Mouse (Mus musculus) T-cell, adult 2 months (primary cell): Measurements from ENCODE around the gene Ncor2.

ENCODE experiments used
- DNase-seq: peaks from one replicate; pipeline ENCODE4 v3.0.0; 2022; ENCODE audit warnings: low spot score

Ncor2 gene

DNA sequence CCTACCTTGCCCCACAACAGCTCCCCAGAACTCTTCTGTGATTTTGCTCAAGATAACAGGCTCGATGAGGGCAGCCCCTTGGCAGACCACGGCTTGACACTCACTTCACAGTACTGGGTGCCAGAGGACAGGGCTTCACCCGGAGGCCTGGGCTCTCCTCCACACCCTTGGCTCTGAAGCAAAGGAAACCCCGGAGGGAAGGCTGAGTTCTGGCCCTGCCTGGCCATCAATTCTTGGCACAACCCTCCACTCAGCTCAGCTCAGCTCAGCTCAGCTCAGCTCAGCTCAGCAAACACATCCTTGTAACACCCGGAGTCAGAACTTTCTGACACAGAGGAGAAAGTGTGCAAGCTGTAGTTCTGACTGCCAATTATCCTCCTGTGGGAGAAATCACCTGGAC lies 30.3 kb downstream of the Ncor2 start:
- DNase-seq: no peak

DNA sequence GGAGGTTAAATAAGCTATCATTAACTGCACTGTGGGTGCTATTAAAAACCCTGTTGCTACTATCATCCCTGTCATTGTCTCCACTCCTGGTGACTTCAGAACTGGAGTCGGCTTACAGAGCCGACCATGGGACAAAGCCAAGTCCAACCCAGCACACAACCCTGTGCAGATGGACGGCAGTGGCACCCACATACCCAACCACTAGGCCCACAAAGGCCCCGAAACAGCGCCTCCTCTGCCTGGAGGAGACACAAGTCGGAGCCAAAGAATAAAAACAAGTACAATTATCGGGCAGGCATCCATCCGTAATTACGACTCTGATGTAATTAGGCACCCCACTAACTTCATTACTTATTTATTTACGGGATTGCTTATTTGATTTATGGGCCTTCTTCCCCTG lies 30.8 kb downstream of the Ncor2 start:
- DNase-seq: no peak

DNA sequence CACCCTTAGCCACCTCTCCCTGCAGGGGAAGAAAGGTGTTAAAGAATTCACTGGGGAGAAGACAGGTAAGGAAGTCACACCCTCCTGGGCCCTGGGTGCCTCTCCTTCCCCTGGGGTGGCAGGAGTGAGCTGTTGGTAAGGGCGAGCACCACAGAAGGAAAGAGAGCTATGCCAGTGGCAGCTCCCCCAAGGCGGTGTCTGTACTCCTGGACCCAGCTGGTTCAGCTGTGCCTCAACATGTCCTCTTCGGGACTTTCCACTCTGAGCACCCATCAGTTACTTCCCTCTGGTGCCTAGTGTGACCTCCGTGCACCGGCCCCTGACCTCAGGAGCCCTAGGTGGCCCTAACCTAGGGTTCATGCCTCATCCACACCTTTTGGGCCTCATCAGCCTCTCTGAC lies 31.9 kb downstream of the Ncor2 start:
- DNase-seq: no peak

DNA sequence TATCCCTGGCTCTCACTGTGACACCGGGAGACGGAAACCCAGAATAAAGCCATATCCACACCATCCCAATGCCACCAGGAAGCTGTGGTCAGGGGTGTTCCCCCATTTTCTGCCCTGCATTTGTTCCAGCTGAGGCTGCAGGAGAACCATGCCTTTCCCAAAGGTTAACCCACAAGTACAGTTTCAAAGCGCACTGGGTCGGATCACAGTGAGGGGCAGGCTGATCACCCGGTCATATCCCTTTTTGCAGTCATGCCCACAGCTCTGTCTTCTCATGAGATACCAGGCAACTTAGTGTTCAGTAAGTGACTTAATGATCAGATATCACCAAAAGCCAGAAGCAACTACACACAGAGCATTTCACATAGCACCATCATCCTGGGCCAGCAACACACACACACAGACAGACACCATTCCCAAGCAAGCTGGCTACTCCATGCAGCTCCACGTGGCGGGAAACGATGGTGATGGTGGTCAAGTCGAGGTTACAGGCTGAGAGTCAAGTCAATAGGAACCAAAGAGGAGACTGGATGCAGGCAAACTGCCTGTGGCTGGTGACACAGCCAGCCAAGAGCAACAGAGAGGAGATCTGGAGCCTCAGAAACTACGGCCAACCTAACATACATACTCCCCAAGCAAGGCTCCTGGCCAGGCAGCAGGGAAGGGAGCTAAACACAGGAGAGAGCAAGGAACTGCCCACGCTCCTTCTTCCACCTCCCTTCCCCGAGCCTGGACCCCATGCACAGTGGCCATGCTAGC lies 35.7 kb downstream of the Ncor2 start:
- no peak for DNase-seq

DNA sequence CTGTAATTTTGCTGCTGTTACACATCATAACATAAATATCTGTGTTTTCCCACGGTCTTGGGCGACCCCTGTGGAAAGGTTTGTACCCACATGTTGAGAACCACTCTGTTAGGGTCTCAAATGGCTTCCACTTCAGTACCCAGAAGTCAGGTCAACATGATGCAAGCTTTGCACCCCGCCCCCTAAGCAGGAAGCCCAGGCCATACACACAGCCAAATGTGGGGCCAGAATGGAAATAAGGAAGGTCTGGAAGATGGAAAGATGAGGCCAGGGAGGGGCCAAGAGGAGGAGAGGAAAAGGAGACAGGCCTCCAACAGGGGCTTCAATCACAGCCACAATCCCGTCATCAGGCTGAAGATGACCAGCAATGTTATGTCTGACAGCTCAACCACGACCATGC lies 37.1 kb downstream of the Ncor2 start:
- no peak for DNase-seq

DNA sequence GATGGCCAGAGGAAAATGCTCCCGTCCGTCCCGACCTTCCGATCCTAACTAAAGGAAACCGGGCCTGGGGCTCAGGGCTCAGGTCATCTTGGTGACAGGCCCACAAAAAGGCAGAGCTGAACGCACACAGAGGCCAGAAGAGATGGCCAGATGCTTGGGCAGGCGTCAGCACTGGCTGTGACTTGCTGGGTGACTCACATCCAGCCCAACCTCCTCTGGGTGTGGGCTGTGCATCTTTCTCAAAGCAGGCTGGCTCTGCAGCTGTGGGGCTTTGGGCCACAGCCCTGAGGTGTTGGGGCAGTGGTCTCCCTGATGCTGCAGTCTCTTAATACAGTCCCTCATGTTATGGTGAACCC lies 37.5 kb downstream of the Ncor2 start:
- no peak for DNase-seq

DNA sequence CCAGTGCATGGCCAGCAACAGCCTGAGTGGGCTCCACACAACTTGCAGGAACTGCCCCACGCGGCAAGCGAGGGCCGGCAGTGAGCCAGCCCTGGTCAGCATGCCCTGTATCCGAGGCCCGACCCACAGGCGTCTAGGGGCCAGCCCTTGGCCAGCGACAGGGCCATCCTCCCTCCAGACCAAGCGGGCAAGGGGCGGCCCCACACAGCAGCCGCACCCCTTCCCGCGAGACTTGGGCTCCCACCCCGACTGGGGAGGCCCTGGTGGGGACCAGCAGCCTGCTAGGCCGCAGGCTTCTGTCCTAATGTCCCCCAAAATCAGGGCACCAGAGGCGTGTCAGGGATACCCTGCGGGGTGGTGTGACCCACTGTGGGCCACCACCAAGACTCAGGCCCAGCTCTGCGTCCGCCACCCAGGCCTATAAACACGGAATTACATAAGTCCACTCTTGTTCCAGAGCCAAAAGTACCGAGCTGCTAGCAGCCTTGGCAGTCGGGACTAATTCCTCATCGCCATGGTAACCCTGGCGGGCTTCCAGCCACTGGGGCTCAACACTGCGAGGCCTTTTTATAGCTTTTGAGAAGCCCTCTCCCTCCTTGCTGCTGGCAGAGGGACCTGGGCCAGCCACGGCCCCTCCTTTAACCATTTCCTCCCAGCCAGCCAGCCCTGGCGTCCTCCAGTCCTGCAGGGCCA lies 38.0 kb downstream of the Ncor2 start:
- DNase-seq: no peak

DNA sequence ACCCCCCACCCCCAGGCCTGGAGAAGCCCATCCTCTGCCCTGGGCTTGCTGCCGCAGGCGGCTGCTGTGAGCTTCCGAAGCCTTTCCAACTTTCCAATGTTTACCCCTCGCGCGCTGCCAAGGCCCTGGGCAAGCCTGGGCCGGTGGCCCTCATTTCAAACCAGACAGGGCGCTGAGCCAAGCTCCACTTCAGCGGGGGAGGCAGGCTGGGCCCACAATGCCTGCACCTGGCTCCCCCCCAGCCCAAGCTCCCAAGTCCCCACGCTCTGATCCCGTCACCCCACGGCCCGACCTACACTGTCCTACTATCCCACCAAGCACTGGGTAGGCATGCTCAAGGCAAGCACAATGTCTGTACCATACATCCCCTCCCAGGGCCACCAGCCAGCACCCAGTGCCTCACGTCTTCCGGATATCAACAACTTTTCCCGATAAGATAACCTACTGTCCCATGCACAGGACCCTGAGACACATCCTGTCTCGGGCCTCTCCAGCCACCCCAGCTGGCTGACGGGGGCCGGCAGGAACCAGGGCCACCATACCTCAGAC lies 38.8 kb downstream of the Ncor2 start:
- DNase-seq: no peak

DNA sequence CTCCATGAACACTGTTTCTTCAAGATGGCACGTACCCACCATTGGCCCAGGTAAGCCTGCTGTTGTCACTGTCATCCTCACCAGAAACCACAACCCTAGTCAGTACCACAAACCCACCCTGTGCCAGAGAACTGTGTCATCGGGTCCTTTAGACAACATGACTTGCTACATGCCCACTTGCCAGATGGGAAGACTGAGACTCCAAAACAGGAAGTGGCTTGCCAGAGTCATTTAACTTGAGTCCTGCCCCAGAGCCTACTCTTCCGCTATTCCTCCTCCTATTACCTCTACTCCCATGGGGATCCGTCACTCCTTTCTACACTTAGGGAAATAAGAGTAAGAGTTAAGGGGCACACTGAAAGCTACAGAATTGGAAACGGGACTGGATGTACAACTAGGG lies 39.4 kb downstream of the Ncor2 start:
- DNase-seq: no peak

DNA sequence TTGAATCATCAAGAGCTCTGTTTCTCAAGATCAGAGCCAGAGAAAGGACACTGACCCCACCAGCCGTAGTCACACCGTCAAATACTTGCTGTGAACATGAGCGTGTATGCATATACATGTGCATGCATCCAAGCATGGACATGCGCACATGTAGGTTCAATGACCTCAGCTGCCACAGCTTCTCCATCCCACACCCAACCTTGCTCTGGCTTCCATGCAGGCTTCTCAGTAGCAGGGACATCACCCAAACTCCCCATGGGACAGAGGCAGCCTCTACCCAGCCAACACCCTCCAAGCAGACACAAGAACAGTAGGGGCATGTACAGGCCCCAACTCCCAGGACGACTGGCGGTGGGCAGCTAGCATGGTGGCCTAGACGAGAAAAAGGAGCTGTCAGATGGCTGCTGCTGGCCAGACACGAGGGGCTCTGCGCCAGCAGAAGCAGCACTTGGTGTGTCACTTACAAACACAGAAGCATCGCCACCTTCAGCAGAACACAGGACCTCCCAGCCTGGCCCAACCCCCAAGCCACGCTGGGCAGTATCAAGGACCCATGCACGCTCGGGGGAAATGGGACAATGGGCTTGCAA lies 40.1 kb downstream of the Ncor2 start:
- no peak for DNase-seq

DNA sequence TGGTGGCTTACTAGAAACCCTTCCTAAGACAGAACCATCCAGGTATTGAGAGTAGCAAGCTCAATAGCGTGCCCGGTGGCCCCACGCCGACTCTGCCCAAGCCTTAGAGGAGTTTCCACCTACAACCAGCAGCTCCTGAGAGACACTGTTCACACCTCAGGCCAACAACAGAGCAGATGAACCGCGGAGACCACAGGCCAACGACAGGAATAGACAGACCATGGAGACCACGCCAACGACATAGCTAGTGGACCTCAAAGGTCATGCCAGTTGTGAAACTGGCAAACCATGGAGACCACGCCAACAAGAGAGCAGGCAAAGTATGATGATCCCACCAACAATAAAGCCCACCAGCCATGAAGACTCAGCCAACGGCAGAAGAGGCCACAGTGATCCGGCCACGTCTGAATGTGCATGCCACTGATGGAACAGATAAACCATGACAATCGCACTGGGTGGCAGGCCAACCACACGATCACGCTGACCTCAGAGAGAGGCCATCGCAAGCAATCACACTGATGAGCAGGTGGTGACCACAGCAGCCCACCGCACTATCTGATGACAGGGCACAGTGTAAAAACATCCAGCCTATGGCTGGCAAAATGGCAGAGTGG lies 41.2 kb downstream of the Ncor2 start:
- no peak for DNase-seq

DNA sequence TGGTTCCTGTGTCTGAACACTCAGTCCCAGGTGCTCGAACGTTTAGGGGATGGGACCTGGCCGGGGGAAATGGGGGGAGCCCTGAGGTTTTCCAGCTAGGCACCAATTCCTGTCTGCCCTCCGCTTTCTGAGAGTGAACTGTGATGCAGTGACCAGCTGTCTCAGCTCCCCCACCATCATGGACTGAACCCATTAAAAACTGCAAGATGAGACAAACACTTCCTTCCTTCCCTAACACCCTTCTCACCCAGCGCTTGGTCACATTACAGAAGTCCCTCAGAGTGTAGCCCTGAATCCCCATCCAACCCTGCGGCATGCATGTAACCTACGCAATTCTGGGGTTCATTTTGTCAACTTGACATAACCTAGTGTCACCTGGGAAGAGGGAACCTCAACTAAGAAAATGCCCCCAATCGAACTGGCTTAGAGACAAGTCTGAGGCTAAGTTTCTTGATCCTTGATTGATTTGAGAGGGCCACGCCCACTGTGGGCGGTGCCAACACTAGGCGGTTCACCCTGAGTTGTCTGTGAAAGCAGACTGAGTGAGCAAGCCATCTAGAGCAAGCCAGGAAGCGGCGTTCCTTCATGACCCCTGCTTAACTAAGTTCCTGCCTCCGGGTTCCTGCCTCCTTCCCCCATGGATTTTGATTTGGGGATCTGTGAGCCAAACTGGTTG lies 41.9 kb downstream of the Ncor2 start:
- peak; percentile 63 for DNase-seq

DNA sequence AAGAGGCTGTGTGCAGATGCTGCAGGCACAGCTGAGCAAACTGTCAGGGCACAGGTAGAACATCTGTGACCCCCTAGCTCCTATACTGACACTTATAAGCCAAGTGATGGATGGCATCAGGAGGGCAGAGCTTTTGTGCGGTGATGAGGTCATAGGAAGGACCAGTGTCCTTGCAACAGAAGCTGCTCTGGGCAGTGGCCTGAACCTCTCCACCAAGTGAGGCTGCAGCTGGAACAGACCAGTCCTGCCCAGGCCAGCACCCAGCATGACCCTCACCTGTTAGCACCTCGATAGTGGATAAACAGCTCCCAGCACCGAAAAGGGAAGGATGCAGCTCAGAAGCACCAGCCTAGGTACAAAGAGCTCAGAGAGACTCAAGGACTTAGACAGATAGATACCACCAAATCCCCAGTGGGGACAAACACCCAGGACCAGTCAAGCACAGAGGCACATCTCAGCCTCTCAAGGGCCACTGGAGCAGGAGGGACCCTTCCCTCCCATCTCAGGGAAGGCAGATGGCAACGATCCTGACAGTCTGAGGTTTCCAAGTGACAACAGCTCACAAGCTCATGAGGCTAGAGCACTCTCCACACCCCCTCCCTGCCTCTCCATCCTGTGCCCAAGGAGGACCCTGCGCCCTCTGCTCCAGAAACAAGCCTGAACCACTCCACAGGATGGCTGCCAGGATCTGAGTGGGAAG lies 42.6 kb downstream of the Ncor2 start:
- no peak for DNase-seq

DNA sequence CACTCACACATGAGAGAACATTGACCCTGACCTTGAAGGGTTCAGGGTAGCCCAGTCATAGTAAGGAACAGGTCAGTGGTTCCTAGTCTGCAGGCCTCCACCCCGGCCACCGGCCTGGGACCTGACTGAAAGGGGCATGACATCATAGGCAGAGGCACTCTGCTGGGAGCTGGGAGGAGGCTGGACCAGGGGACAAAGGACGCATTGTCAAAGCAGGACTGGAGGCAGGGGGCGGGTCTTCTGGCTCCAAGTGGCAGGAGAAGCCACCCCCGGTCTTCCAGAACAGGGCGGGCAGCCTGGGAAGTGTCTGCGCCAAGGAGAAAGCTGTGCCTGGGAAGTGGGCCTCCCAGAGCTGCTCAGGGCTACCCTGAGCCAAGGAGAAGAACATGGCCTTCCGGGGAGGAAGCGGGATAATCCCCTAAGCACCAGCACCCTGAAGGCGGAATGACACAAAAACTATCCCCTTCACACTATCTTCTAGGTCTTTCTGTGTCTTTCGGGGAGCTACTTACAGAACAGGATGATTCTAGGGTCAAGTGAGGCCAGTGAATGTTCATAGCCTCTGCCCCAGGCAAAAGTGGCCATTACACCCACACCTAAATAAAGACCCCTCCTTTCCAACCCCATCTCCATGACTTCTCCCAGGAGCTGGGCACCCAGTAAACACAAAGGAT lies 44.1 kb downstream of the Ncor2 start:
- no peak for DNase-seq

DNA sequence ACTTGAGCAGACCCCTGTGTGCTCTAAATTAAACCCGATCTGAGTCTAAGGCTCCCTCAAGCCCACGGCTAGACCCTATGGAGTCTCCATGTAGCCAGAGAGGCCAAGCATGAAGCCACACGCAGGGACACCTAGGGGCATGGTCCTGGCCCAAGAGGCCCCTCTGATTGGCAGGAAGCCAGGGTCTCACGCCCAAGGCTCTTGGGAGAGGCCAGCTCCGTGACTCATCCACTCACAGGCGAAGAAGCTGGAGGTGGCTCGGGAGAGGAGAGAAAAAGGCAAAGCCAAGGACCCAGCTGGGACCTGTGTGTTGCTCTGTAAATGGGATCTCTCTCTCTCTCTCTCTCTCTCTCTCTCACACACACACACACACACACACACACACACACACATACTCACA lies 44.6 kb downstream of the Ncor2 start:
- DNase-seq: no peak

DNA sequence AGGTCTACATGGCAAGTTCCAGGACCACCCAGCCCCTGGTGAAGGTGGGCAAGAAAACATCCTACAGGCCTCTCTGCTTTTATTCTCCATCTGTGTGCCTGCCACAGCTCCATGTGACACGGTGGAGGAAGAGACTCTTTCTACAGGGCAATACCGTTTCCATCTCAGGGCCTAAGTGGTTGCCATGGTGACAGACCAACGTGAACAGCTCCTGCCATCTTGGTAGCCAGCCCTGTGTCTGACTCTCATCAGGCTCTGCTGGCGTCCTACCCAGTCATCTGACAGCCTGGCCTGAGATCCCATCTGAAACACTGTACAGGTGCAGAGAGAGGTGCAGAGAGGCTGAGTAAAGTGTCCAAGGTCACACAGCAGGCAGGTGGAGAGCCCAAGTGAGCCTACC lies 45.4 kb downstream of the Ncor2 start:
- no peak for DNase-seq

DNA sequence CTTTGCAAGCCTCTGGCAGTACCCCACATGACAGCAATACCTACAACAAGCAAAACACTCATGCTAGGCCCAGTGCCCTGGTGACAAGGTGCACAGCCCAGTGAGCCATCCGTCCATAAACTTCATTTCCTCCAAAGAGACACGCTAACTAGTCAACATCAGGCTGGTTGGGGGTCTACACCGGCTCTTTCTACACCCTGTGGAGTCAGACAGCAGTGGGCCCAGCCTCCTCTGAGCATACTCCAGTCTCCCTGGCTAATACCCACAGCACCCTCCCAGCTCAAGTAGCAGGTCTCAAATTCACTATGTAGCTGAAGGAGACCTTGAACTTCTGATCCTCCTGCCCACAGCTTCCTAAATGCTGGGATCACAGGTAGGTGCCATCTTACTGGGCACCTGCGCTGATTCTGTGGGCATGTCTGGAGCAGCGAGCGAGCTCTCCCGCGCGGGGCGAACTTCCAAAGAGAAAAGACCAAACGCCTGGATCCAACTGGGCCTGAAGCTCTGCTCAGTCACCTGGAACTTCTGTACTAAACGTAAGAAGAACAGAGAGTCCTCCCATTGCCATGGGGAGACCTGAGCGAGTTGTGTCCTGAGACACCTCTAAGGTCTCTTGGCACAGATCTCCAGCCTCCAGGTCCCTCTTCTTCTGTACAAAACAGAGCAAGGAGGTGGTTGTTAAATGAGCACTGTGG lies 46.3 kb downstream of the Ncor2 start:
- DNase-seq: no peak

DNA sequence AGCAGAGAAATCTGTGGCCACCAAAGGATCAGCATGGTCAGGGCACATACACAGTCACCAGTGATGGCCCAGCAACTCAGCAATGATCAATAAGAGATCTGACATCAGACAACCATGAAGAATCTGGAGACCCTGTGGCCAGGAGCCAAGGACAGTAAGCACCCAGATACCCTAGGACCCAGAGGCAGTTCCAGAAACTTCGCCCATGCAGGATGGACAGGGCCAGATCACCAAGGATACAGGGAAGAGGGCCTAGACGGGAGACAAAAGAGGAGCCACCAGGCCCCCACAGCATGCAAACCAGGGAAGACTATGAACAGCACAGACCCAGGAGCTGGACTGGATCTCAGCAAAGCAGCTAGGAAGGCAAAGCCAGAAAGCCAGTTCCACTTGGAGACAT lies 47.0 kb downstream of the Ncor2 start:
- no peak for DNase-seq

DNA sequence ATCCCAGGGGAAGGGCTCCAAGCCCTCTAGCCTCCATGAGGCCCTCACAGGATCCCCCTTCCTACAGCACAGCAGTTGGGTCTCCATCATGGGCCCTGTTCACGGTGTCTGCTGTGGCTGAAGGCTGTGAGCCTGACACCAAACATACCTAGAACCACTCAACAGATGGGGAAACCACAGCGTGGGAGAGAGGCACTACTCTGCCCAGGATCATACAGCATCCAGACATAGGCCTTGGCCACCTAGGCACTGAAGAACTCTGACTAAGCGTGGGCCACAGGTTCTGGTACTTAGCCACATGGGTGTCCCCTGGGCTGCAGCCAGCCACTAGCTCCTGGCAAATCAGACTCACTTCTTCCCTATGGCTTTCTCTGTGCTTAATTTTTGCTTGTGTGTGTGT lies 48.6 kb downstream of the Ncor2 start:
- no peak for DNase-seq

DNA sequence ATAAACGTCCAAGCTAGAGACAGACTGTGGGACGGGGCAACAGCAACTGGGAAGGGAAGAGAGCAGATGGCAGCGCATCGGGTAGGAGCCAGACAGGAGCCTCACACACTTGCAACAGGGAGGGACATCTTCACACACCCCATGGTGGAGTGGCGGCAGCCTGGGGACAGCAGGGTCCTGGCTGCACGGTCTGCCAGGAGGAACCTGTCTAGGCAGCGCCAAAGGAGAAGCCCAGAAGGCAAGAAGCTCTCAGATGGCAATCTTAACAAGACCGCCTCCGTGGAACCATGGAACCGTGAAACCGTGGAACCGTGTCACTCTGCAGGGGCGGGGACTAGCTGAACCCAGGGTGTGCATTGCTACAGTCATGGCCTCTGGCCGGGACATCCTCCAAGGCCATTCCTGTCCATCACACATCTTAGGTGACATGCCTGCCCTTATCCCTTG lies 50.1 kb downstream of the Ncor2 start:
- no peak for DNase-seq
